20 mouse cellular contexts compared by ENCODE assay signal in the genomic region with DNA sequence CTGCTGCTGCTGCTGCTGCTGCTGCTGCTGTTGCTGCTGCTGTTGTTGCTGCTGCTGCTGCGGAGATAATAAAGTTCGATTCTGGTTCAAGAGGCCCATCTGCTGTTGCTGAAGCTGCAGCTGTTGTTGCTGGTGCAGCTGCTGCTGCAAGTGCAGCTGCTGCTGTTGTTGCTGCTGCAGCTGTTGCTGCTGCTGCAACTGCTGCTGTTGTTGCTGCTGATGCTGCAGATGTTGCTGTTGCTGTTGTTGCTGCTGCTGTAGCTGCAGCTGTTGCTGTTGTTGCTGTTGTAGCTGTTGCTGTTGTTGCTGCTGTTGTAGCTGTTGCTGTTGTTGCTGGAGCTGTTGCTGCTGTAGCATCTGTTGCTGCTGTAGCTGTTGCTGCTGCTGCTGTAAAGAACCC. TPM values are rescaled to one million over a fixed set of nuclear protein-coding genes. Genes with fewer than 3 reads are reported as not detected.
DNase-seq lines count a peak whose midpoint lies in the region; ATAC-seq and TF ChIP-seq lines count a peak whose summit lies in the region.
"Had no signal": no experiment of that assay in that cellular context is flagged by ENCODE, and none has a peak within 500 bp of the region (broad histone marks: within the 10 kb centered on the region; RNA-seq: fewer than 3 reads in every experiment).

No protein-coding gene starts in this region.

- no peak overlapping the region for H3ac ChIP-seq in C2C12 (ENCODE audit: control insufficient read depth, insufficient read length, low read depth)

- peaks cover 3% of the 10 kb centered on the region for H3K79me3 ChIP-seq in C2C12 (ENCODE audit: low read depth)

- H3K27me3 ChIP-seq in limb, embryonic 11.5 days (ENCODE audit: control insufficient read depth, insufficient read depth, low read length), result no peaks in the 10 kb centered on the region
- H3K27me3 ChIP-seq in limb, embryonic 10.5 days (ENCODE audit: low read depth, poor library complexity, severe bottlenecking), result no peaks in the 10 kb centered on the region
- H3K27me3 ChIP-seq in C2C12 (ENCODE audit: control insufficient read depth, insufficient read depth, insufficient read length), result no peaks in the 10 kb centered on the region
- H3K27me3 ChIP-seq: embryonic facial prominence, embryonic 12.5 days; forebrain, embryonic 13.5 days; forebrain, embryonic 15.5 days had no signal

- no peak overlapping the region for H3K27ac ChIP-seq in limb, embryonic 11.5 days (replicated peaks; ENCODE audit: low read depth, low read length)
- H3K27ac ChIP-seq in limb, embryonic 10.5 days, result no peak overlapping the region
- H3K27ac ChIP-seq in bone marrow, adult 2 months (ENCODE audit: control insufficient read depth, insufficient read depth, low read depth, low read length, poor library complexity), result 0 out of 2 replicates have a peak overlapping the region, but pooled peaks have one; percentile 23
- H3K27ac ChIP-seq: embryonic facial prominence, embryonic 10.5 days; embryonic facial prominence, embryonic 12.5 days; forebrain, embryonic 13.5 days; forebrain, embryonic 15.5 days had no signal

- TF ChIP-seq CTCF in C2C12 (IDR thresholded peaks at IDR 0.05; ENCODE audit: control insufficient read depth, insufficient read depth, insufficient read length), result no peak
- TF ChIP-seq CTCF in bone marrow, adult 2 months (IDR thresholded peaks at IDR 0.05; ENCODE audit: control insufficient read depth, insufficient read depth, low read length), result no peak

- no peak for DNase-seq in limb, embryonic 11.5 days (ENCODE audit: low spot score)
- no peak for DNase-seq in limb, embryonic 10.5 days (ENCODE audit: low spot score)
- no peak for DNase-seq in kidney, adult 18-20 months
- no peak for DNase-seq in layer of hippocampus, adult 18-20 months (ENCODE audit: low spot score in 2 of 2)
- DNase-seq: adrenal gland, adult 2 months; adrenal gland, postnatal 10 days; adrenal gland, postnatal 25 days; cerebellum, adult 11-12 months; cerebellum, adult 9-10 months; cerebellum, postnatal 10 days; cerebellum, postnatal 25 days; forebrain, postnatal 0 days had no signal

- H3K79me2 ChIP-seq in C2C12 (ENCODE audit: control insufficient read depth, insufficient read depth), result peaks cover 46% of the 10 kb centered on the region

- H3K9ac ChIP-seq in limb, embryonic 11.5 days (ENCODE audit: low read length), result no peak overlapping the region
- H3K9ac ChIP-seq: embryonic facial prominence, embryonic 12.5 days; forebrain, embryonic 13.5 days; forebrain, embryonic 15.5 days; forebrain, postnatal 0 days had no signal

- no peak for TF ChIP-seq POLR2A in bone marrow, adult 2 months (IDR thresholded peaks at IDR 0.05; ENCODE audit: borderline replicate concordance, control insufficient read depth, low read depth, low read length)

- no peak overlapping the region for H3K4me3 ChIP-seq in limb, embryonic 11.5 days (ENCODE audit: low read depth, low read length)
- H3K4me3 ChIP-seq in limb, embryonic 10.5 days, result no peak overlapping the region
- H3K4me3 ChIP-seq in C2C12 (ENCODE audit: insufficient read depth, poor library complexity, severe bottlenecking), result no peak overlapping the region
- H3K4me3 ChIP-seq in bone marrow, adult 2 months (replicated peaks; ENCODE audit: control insufficient read depth, low read depth, low read length), result no peak overlapping the region
- H3K4me3 ChIP-seq: embryonic facial prominence, embryonic 12.5 days; forebrain, embryonic 13.5 days; forebrain, embryonic 15.5 days had no signal

- H3K4me1 ChIP-seq in limb, embryonic 11.5 days (ENCODE audit: control insufficient read depth, insufficient read depth, low read length), result no peaks in the 10 kb centered on the region
- no peaks in the 10 kb centered on the region for H3K4me1 ChIP-seq in limb, embryonic 10.5 days
- H3K4me1 ChIP-seq in bone marrow, adult 2 months (ENCODE audit: control insufficient read depth, insufficient read depth, low read length), result no peaks in the 10 kb centered on the region
- H3K4me1 ChIP-seq: embryonic facial prominence, embryonic 10.5 days; embryonic facial prominence, embryonic 12.5 days; forebrain, embryonic 13.5 days; forebrain, embryonic 15.5 days had no signal

- 0 out of 2 replicates have a peak overlapping the region, but pooled peaks have one; percentile 1 for H3K4me2 ChIP-seq in limb, embryonic 11.5 days (ENCODE audit: low read depth, severe bottlenecking)
- H3K4me2 ChIP-seq: embryonic facial prominence, embryonic 12.5 days; forebrain, embryonic 13.5 days; forebrain, embryonic 15.5 days had no signal

- H3K9me3 ChIP-seq in limb, embryonic 11.5 days (ENCODE audit: control insufficient read depth, low read length), result no peaks in the 10 kb centered on the region
- H3K9me3 ChIP-seq in limb, embryonic 10.5 days (replicated peaks), result no peaks in the 10 kb centered on the region
- H3K9me3 ChIP-seq: embryonic facial prominence, embryonic 10.5 days; embryonic facial prominence, embryonic 12.5 days; forebrain, embryonic 13.5 days; forebrain, embryonic 15.5 days had no signal

- H3K36me3 ChIP-seq in limb, embryonic 11.5 days (ENCODE audit: control insufficient read depth, insufficient read depth, low read length), result peaks cover 85% of the 10 kb centered on the region
- H3K36me3 ChIP-seq in limb, embryonic 10.5 days, result peaks cover 100% of the 10 kb centered on the region
- H3K36me3 ChIP-seq in C2C12 (ENCODE audit: control insufficient read depth, insufficient read depth), result peaks cover 100% of the 10 kb centered on the region

- no peak for ATAC-seq in limb, embryonic 11.5 days (ENCODE audit: insufficient number of reproducible peaks, low FRiP score, low TSS enrichment, low read depth)
- ATAC-seq: forebrain, embryonic 13.5 days; forebrain, embryonic 15.5 days; forebrain, postnatal 0 days had no signal

- 93% methylated on average over 2 of the region's 2 CpGs for WGBS in limb, embryonic 11.5 days
- 93% methylated on average over 2 of the region's 2 CpGs for WGBS in limb, embryonic 10.5 days
- WGBS in bone marrow, adult 2 months, result 86% methylated on average over 2 of the region's 2 CpGs

TF ChIP-seq in C2C12, 6 proteins besides CTCF, POLR2A, EP300 and RAD21:
- no peak for TF ChIP-seq FOSL1 (IDR thresholded peaks at IDR 0.05; ENCODE audit: insufficient read depth, low read length, poor library complexity, severe bottlenecking)
- no peak for TF ChIP-seq MAX (IDR thresholded peaks at IDR 0.05)
- no peak for TF ChIP-seq MYOG (IDR thresholded peaks at IDR 0.05; ENCODE audit: control insufficient read depth, extremely low read depth, insufficient read length)
- TF ChIP-seq MYOD1 (IDR thresholded peaks at IDR 0.05; ENCODE audit: control insufficient read depth, insufficient read length, low read depth), result peak; percentile 71
- no peak for TF ChIP-seq USF1 (IDR thresholded peaks at IDR 0.05; ENCODE audit: low read depth)

RNA-seq across cellular contexts. Expression of a gene that starts 13.8 kb away (rescaled TPM):
- polyA plus RNA-seq in limb, embryonic 11.5 days (2014; fragmentation: Nextera tagmentation; extraction: Ambion mirVana), result 79.3 and 84.6 TPM in 2 replicates
- polyA plus RNA-seq in limb, embryonic 10.5 days (2016; fragmentation: Nextera tagmentation; extraction: Ambion mirVana), result 92.3 and 97.7 TPM in 2 replicates
- 132 TPM for polyA plus RNA-seq in C2C12 (2012; fragmentation: generic; extraction: Trizol)
- 64.8 and 107 TPM in 2 replicates for polyA plus RNA-seq in bone marrow, adult 2 months (2011; ENCODE audit: insufficient read depth, insufficient read length, low replicate concordance, missing spikeins)
- total RNA-seq in layer of hippocampus, adult 18-20 months (2021), result 10 to 100 TPM; 50.6 to 51.1 TPM

RNA-seq across cellular contexts. Expression of a gene that starts 25.9 kb away (rescaled TPM):
- 17.6 and 21.6 TPM in 2 replicates for polyA plus RNA-seq in limb, embryonic 11.5 days (2014; fragmentation: Nextera tagmentation; extraction: Ambion mirVana)
- polyA plus RNA-seq in limb, embryonic 10.5 days (2016; fragmentation: Nextera tagmentation; extraction: Ambion mirVana), result 12.6 and 13.6 TPM in 2 replicates
- polyA plus RNA-seq in C2C12 (2012; fragmentation: generic; extraction: Trizol), result 23.8 TPM
- polyA plus RNA-seq in bone marrow, adult 2 months (2011; ENCODE audit: insufficient read depth, insufficient read length, low replicate concordance, missing spikeins), result 67.1 and 105 TPM in 2 replicates
- 100 to 1,000 TPM in 1 of 2 experiments, 10 to 100 TPM in 1; 89.1 to 103 TPM for total RNA-seq in layer of hippocampus, adult 18-20 months (2021)

RNA-seq across cellular contexts. Expression of a gene that starts 35.9 kb away (rescaled TPM):
- polyA plus RNA-seq in limb, embryonic 11.5 days (2014; fragmentation: Nextera tagmentation; extraction: Ambion mirVana), result not detected in 2 replicates
- not detected in 2 replicates for polyA plus RNA-seq in limb, embryonic 10.5 days (2016; fragmentation: Nextera tagmentation; extraction: Ambion mirVana)
- polyA plus RNA-seq in C2C12 (2012; fragmentation: generic; extraction: Trizol), result 0.11 TPM
- 0.25 TPM in 1 of 2 replicates, not detected in the other for polyA plus RNA-seq in bone marrow, adult 2 months (2011; ENCODE audit: insufficient read depth, insufficient read length, low replicate concordance, missing spikeins)
- total RNA-seq in layer of hippocampus, adult 18-20 months (2021), result 1,000 to 10,000 TPM; 1,780 to 1,859 TPM
- polyA plus RNA-seq: embryonic facial prominence, embryonic 10.5 days; embryonic facial prominence, embryonic 14.5 days; forebrain, embryonic 11.5 days had no signal

RNA-seq across cellular contexts. Expression of a gene that starts 49.2 kb away (rescaled TPM):
- 19.8 and 22.2 TPM in 2 replicates for polyA plus RNA-seq in limb, embryonic 11.5 days (2014; fragmentation: Nextera tagmentation; extraction: Ambion mirVana)
- 27.9 and 34.3 TPM in 2 replicates for polyA plus RNA-seq in limb, embryonic 10.5 days (2016; fragmentation: Nextera tagmentation; extraction: Ambion mirVana)
- polyA plus RNA-seq in C2C12 (2012; fragmentation: generic; extraction: Trizol), result 9.7 TPM
- 9.6 and 9.8 TPM in 2 replicates for polyA plus RNA-seq in bone marrow, adult 2 months (2011; ENCODE audit: insufficient read depth, insufficient read length, low replicate concordance, missing spikeins)
- total RNA-seq in layer of hippocampus, adult 18-20 months (2021), result 1 to 10 TPM; 5.7 to 6.3 TPM

RNA-seq across cellular contexts. Expression of a gene that starts 53.2 kb away (rescaled TPM):
- polyA plus RNA-seq in limb, embryonic 11.5 days (2014; fragmentation: Nextera tagmentation; extraction: Ambion mirVana), result 0.15 and 0.23 TPM in 2 replicates
- polyA plus RNA-seq in limb, embryonic 10.5 days (2016; fragmentation: Nextera tagmentation; extraction: Ambion mirVana), result 0.40 and 0.46 TPM in 2 replicates
- 0.16 TPM for polyA plus RNA-seq in C2C12 (2012; fragmentation: generic; extraction: Trizol)
- polyA plus RNA-seq in bone marrow, adult 2 months (2011; ENCODE audit: insufficient read depth, insufficient read length, low replicate concordance, missing spikeins), result 0.60 TPM in 1 of 2 replicates, not detected in the other
- under 1 TPM; 0.08 to 0.15 TPM for total RNA-seq in layer of hippocampus, adult 18-20 months (2021)
